Mouse (Mus musculus): ENCODE results near the gene Sox15. TPM values are rescaled to one million over a fixed set of nuclear protein-coding genes. Genes with fewer than 3 reads are reported as not detected.

Sox15 gene
- polyA plus RNA-seq, 1 experiment from 2014 or later = 5.2 TPM

MicroRNA genes within 50 kb of the gene (microRNA counts, 519-probe panel; counts per million panel counts)
- microRNA mmu-miR-1934 (not detected), microRNA mmu-miR-467f (2,909 counts per million, percentile 70 among the panel's probes with 10 or more counts)

Small RNAs within 50 kb of the gene (microRNA-seq; reads per million reads assigned to microRNA genes)
- gene Mir1934 (ENCODE audit: borderline number of aligned reads) (4.1 reads per million, percentile 18 among the genes with 10 or more reads in this experiment), gene Mir467f (ENCODE audit: borderline number of aligned reads) (not detected)

Other genes starting within 250 kb of the Sox15 start
- gene Kdm6b, start 241.6 kb upstream of the Sox15 start, polyA plus RNA-seq (2015; fragmentation: Nextera tagmentation; extraction: Ambion mirVana) = 35.5 and 37.2 TPM in 2 replicates
- gene Dnah2, start 106.2 kb upstream of the Sox15 start, polyA plus RNA-seq (2015; fragmentation: Nextera tagmentation; extraction: Ambion mirVana) = 4.9 and 8.3 TPM in 2 replicates
- gene Efnb3, start 95.1 kb upstream of the Sox15 start, polyA plus RNA-seq (2015; fragmentation: Nextera tagmentation; extraction: Ambion mirVana) = 29.0 and 31.5 TPM in 2 replicates
- 25.0 and 26.5 TPM in 2 replicates for gene Wrap53, start 75.1 kb upstream of the Sox15 start, polyA plus RNA-seq (2015; fragmentation: Nextera tagmentation; extraction: Ambion mirVana)
- 134 and 141 TPM in 2 replicates for gene Trp53, start 75.0 kb upstream of the Sox15 start, polyA plus RNA-seq (2015; fragmentation: Nextera tagmentation; extraction: Ambion mirVana)
- 12.4 and 13.4 TPM in 2 replicates for gene Atp1b2, start 49.4 kb upstream of the Sox15 start, polyA plus RNA-seq (2015; fragmentation: Nextera tagmentation; extraction: Ambion mirVana)
- gene Shbg, start 37.4 kb upstream of the Sox15 start, polyA plus RNA-seq (2015; fragmentation: Nextera tagmentation; extraction: Ambion mirVana) = not detected in 2 replicates
- 19.8 and 22.5 TPM in 2 replicates for gene Sat2, start 33.3 kb upstream of the Sox15 start, polyA plus RNA-seq (2015; fragmentation: Nextera tagmentation; extraction: Ambion mirVana)
- 33.4 and 34.2 TPM in 2 replicates for gene Fxr2, start 22.3 kb upstream of the Sox15 start, polyA plus RNA-seq (2015; fragmentation: Nextera tagmentation; extraction: Ambion mirVana)
- 66.5 and 67.3 TPM in 2 replicates for gene Mpdu1, start 7.3 kb downstream of the Sox15 start, polyA plus RNA-seq (2015; fragmentation: Nextera tagmentation; extraction: Ambion mirVana)
- gene Cd68, start 10.8 kb downstream of the Sox15 start, polyA plus RNA-seq (2015; fragmentation: Nextera tagmentation; extraction: Ambion mirVana) = 26.3 and 28.3 TPM in 2 replicates
- 447 and 512 TPM in 2 replicates for gene Eif4a1, start 17.1 kb downstream of the Sox15 start, polyA plus RNA-seq (2015; fragmentation: Nextera tagmentation; extraction: Ambion mirVana)
- gene Senp3, start 26.8 kb downstream of the Sox15 start, polyA plus RNA-seq (2015; fragmentation: Nextera tagmentation; extraction: Ambion mirVana) = 83.7 and 90.5 TPM in 2 replicates
- 1.0 and 1.1 TPM in 2 replicates for gene Tnfsf13, start 30.5 kb downstream of the Sox15 start, polyA plus RNA-seq (2015; fragmentation: Nextera tagmentation; extraction: Ambion mirVana)
- gene Tnfsf12, start 40.5 kb downstream of the Sox15 start, polyA plus RNA-seq (2015; fragmentation: Nextera tagmentation; extraction: Ambion mirVana) = 11.9 and 13.3 TPM in 2 replicates
- 4.0 and 6.0 TPM in 2 replicates for gene Tnfsfm13, start 40.8 kb downstream of the Sox15 start, polyA plus RNA-seq (2015; fragmentation: Nextera tagmentation; extraction: Ambion mirVana)
- gene Polr2a, start 103.3 kb downstream of the Sox15 start, polyA plus RNA-seq (2015; fragmentation: Nextera tagmentation; extraction: Ambion mirVana) = 24.3 and 28.2 TPM in 2 replicates
- 0.15 and 0.18 TPM in 2 replicates for gene Slc35g3, start 106.7 kb downstream of the Sox15 start, polyA plus RNA-seq (2015; fragmentation: Nextera tagmentation; extraction: Ambion mirVana)
- gene Zbtb4, start 110.6 kb downstream of the Sox15 start, polyA plus RNA-seq (2015; fragmentation: Nextera tagmentation; extraction: Ambion mirVana) = 5.7 and 6.1 TPM in 2 replicates
- 29.3 and 38.6 TPM in 2 replicates for gene Chrnb1, start 140.6 kb downstream of the Sox15 start, polyA plus RNA-seq (2015; fragmentation: Nextera tagmentation; extraction: Ambion mirVana)
- gene Fgf11, start 146.5 kb downstream of the Sox15 start, polyA plus RNA-seq (2015; fragmentation: Nextera tagmentation; extraction: Ambion mirVana) = 4.1 and 4.4 TPM in 2 replicates
- 7.5 and 10.0 TPM in 2 replicates for gene Tmem102, start 150.3 kb downstream of the Sox15 start, polyA plus RNA-seq (2015; fragmentation: Nextera tagmentation; extraction: Ambion mirVana)
- gene Gm39566, start 160.0 kb downstream of the Sox15 start, polyA plus RNA-seq (2015; fragmentation: Nextera tagmentation; extraction: Ambion mirVana) = not detected in 2 replicates
- not detected in 2 replicates for gene Spem2, start 163.2 kb downstream of the Sox15 start, polyA plus RNA-seq (2015; fragmentation: Nextera tagmentation; extraction: Ambion mirVana)
- gene Spem1, start 166.9 kb downstream of the Sox15 start, polyA plus RNA-seq (2015; fragmentation: Nextera tagmentation; extraction: Ambion mirVana) = 0.16 and 0.38 TPM in 2 replicates
- 10.6 and 11.6 TPM in 2 replicates for gene Nlgn2, start 182.5 kb downstream of the Sox15 start, polyA plus RNA-seq (2015; fragmentation: Nextera tagmentation; extraction: Ambion mirVana)
- 388 and 399 TPM in 2 replicates for gene Tmem256, start 183.2 kb downstream of the Sox15 start, polyA plus RNA-seq (2015; fragmentation: Nextera tagmentation; extraction: Ambion mirVana)
- gene Plscr3, start 191.1 kb downstream of the Sox15 start, polyA plus RNA-seq (2015; fragmentation: Nextera tagmentation; extraction: Ambion mirVana) = 126 and 148 TPM in 2 replicates
- 6.9 TPM in 2 replicates for gene Tnk1, start 203.4 kb downstream of the Sox15 start, polyA plus RNA-seq (2015; fragmentation: Nextera tagmentation; extraction: Ambion mirVana)
- 0.35 and 0.47 TPM in 2 replicates for gene Tmem95, start 222.7 kb downstream of the Sox15 start, polyA plus RNA-seq (2015; fragmentation: Nextera tagmentation; extraction: Ambion mirVana)
- gene Kctd11, start 226.1 kb downstream of the Sox15 start, polyA plus RNA-seq (2015; fragmentation: Nextera tagmentation; extraction: Ambion mirVana) = 13.8 and 18.1 TPM in 2 replicates
- gene Acap1, start 240.2 kb downstream of the Sox15 start, polyA plus RNA-seq (2015; fragmentation: Nextera tagmentation; extraction: Ambion mirVana) = 1.8 and 2.3 TPM in 2 replicates
- gene 2810408A11Rik, start 245.7 kb downstream of the Sox15 start, polyA plus RNA-seq (2015; fragmentation: Nextera tagmentation; extraction: Ambion mirVana) = 8.7 and 9.4 TPM in 2 replicates
- gene Neurl4, start 245.8 kb downstream of the Sox15 start, polyA plus RNA-seq (2015; fragmentation: Nextera tagmentation; extraction: Ambion mirVana) = 7.8 and 8.5 TPM in 2 replicates

All from embryonic facial prominence, embryonic 15.5 days (tissue).